Mouse (Mus musculus): Measurements from ENCODE around the gene Ankrd54. TPM values are rescaled to one million over a fixed set of nuclear protein-coding genes. Genes with fewer than 3 reads are reported as not detected.

Ankrd54 gene
- total and polyA plus RNA-seq, 3 experiments: 21.8 to 38.6 (median 26.4) TPM

- H3K79me2 ChIP-seq (replicated peaks; ENCODE audit: control insufficient read depth, extremely low read depth, insufficient read depth, poor library complexity, severe bottlenecking): no peaks in the 10 kb centered on the region
- TF ChIP-seq GABPA (IDR thresholded peaks at IDR 0.05; ENCODE audit: insufficient replicate concordance, low read depth, low read length) (no peak), MAFK (IDR thresholded peaks at IDR 0.05; ENCODE audit: insufficient replicate concordance, low read length) (no peak), ETS1 (conservative IDR thresholded peaks at IDR 0.05; ENCODE audit: low read depth, low read length) (no peak), MXI1 (IDR thresholded peaks at IDR 0.05; ENCODE audit: low read depth, low read length) (no peak), KAT2A (IDR thresholded peaks at IDR 0.05; ENCODE audit: insufficient replicate concordance, low read length) (no peak), RAD21 (IDR thresholded peaks at IDR 0.05; ENCODE audit: low read depth, low read length) (no peak), BHLHE40 (IDR thresholded peaks at IDR 0.05; ENCODE audit: low read depth, low read length) (no peak), ZKSCAN1 (IDR thresholded peaks at IDR 0.05; ENCODE audit: borderline replicate concordance, low read depth, low read length) (no peak), CHD1 (IDR thresholded peaks at IDR 0.05; ENCODE audit: low read depth, low read length) (no peak), USF1 (IDR thresholded peaks at IDR 0.05; ENCODE audit: low read depth, low read length) (no peak), TCF12 (IDR thresholded peaks at IDR 0.05; ENCODE audit: low read depth, low read length) (no peak), PAX5 (IDR thresholded peaks at IDR 0.05; ENCODE audit: low read length) (no peak)
- no peak overlapping the region for H3K27ac ChIP-seq (ENCODE audit: insufficient read depth, low read depth)
- DNase-seq (ENCODE audit: extremely low read depth): no peak
- H3K36me3 ChIP-seq (replicated peaks in 1 of 2; ENCODE audit: control insufficient read depth in 1 of 2, insufficient read depth in 1 of 2, low read length in 1 of 2): peaks cover 0 to 5% of the 10 kb centered on the region in 2 experiments
- H3K27me3 ChIP-seq (replicated peaks): peaks cover 1% of the 10 kb centered on the region
- H3K4me3 ChIP-seq (replicated peaks in 1 of 3; ENCODE audit: low read depth in 2 of 3, low read length in 2 of 3, poor library complexity in 1 of 3): no peak overlapping the region
- no peak overlapping the region for H3K9ac ChIP-seq (ENCODE audit: insufficient read depth, low read depth)
- no peak overlapping the region for H3K4me2 ChIP-seq (ENCODE audit: insufficient read depth, low read depth, poor library complexity, severe bottlenecking)
- H3K9me3 ChIP-seq (replicated peaks; ENCODE audit: low read length): no peaks in the 10 kb centered on the region
- dilution Hi-C loops (cut with MboI; ENCODE audit: extremely low pct_ligation_motif_present, extremely low pct_unique_long_range_greater_than_20kb, low sequenced_read_pairs): no loop called here
- H3K4me1 ChIP-seq (ENCODE audit: control insufficient read depth in 1 of 2, insufficient read depth in 2 of 2): no peaks in the 10 kb centered on the region
- in situ Hi-C loops (cut with MboI; ENCODE audit: low pct_ligation_motif_present, low pct_unique_long_range_greater_than_20kb, low sequenced_read_pairs): no loop called here
Measured at GRCm38 (mm10) chr15:79013382-79013781, 49.3 kb downstream of the Ankrd54 start.

- peaks cover 4 to 14% of the 10 kb centered on the region in 2 experiments for H3K36me3 ChIP-seq (replicated peaks in 1 of 2; ENCODE audit: control insufficient read depth in 1 of 2, insufficient read depth in 1 of 2, low read length in 1 of 2)
- H3K9ac ChIP-seq (ENCODE audit: insufficient read depth, low read depth): no peak overlapping the region
- H3K79me2 ChIP-seq (replicated peaks; ENCODE audit: control insufficient read depth, extremely low read depth, insufficient read depth, poor library complexity, severe bottlenecking): no peaks in the 10 kb centered on the region
- H3K9me3 ChIP-seq (replicated peaks; ENCODE audit: low read length): no peaks in the 10 kb centered on the region
- H3K27ac ChIP-seq (ENCODE audit: insufficient read depth, low read depth): no peak overlapping the region
- no peak overlapping the region for H3K4me2 ChIP-seq (ENCODE audit: insufficient read depth, low read depth, poor library complexity, severe bottlenecking)
- H3K4me3 ChIP-seq (replicated peaks in 1 of 3; ENCODE audit: low read depth in 2 of 3, low read length in 2 of 3, poor library complexity in 1 of 3): no peak overlapping the region
- no peak for TF ChIP-seq ETS1 (conservative IDR thresholded peaks at IDR 0.05; ENCODE audit: low read depth, low read length)
- TF ChIP-seq BHLHE40 (IDR thresholded peaks at IDR 0.05; ENCODE audit: low read depth, low read length): no peak
- no peak for TF ChIP-seq POLR2AphosphoS2 (IDR thresholded peaks at IDR 0.05; ENCODE audit: low read depth, low read length)
- no peak for TF ChIP-seq ZC3H11A (IDR thresholded peaks at IDR 0.05; ENCODE audit: low read depth, low read length)
- no peak for TF ChIP-seq ELF1 (IDR thresholded peaks at IDR 0.05; ENCODE audit: low read depth, low read length)
- no peak for TF ChIP-seq UBTF (IDR thresholded peaks at IDR 0.05; ENCODE audit: low read depth, low read length)
- H3K4me1 ChIP-seq (ENCODE audit: control insufficient read depth in 1 of 2, insufficient read depth in 2 of 2): peaks cover 0 to 4% of the 10 kb centered on the region in 2 experiments; a peak in 1 of 4 replicates
- dilution Hi-C loops (cut with MboI; ENCODE audit: extremely low pct_ligation_motif_present, extremely low pct_unique_long_range_greater_than_20kb, low sequenced_read_pairs) (no loop called here), in situ Hi-C loops (cut with MboI; ENCODE audit: low pct_ligation_motif_present, low pct_unique_long_range_greater_than_20kb, low sequenced_read_pairs) (no loop called here)
- H3K27me3 ChIP-seq (replicated peaks): no peaks in the 10 kb centered on the region
- DNase-seq (ENCODE audit: extremely low read depth): no peak
Measured at GRCm38 (mm10) chr15:79011550-79011949, 51.1 kb downstream of the Ankrd54 start.
